Mouse (Mus musculus) ES-E14 (cell line): ENCODE results near the gene Uspl1. TPM values are rescaled to one million over a fixed set of nuclear protein-coding genes. Genes with fewer than 3 reads are reported as not detected.

Experiments
- DNase-seq: peaks from one replicate; pipeline ENCODE4 v3.0.0-alpha.2; 2013; ENCODE audit warnings: low read depth, low spot score
- H3K27ac ChIP-seq: 2 replicates; pipeline ENCODE4 v1.5.1; 2012; ENCODE audit warnings: low read depth, mild to moderate bottlenecking, low read length, moderate library complexity, mixed read lengths; ENCODE audit not compliant: poor library complexity, insufficient read depth, severe bottlenecking
- H3K36me3 ChIP-seq: 2 replicates; pipeline ENCODE4 v1.6.1; 2012; ENCODE audit warnings: mild to moderate bottlenecking, low read length, moderate library complexity, mixed read lengths; ENCODE audit not compliant: control insufficient read depth, poor library complexity, insufficient read depth, severe bottlenecking
- H3K4me1 ChIP-seq, 2 experiments: fragments of 150-350 bp in 1 of 2; sonication (generic) in 1 of 2; 2 replicates each; pipeline ENCODE4 v1.6.1; 2012; ENCODE audit warnings: low read length in 2 of 2, mild to moderate bottlenecking in 1 of 2, mixed read lengths in 1 of 2; ENCODE audit not compliant: control insufficient read depth in 2 of 2, insufficient read depth in 2 of 2, poor library complexity in 1 of 2
- H3K4me3 ChIP-seq, 2 experiments: fragments of 150-350 bp in 1 of 2; sonication (generic) in 1 of 2; 2 replicates each; pipeline ENCODE4 v1.5.1; 2012; ENCODE audit warnings: low read length in 2 of 2, low read depth in 1 of 2, mild to moderate bottlenecking in 1 of 2, mixed read lengths in 1 of 2; ENCODE audit not compliant: insufficient read depth in 1 of 2, poor library complexity in 1 of 2, severe bottlenecking in 1 of 2
- H3K9ac ChIP-seq: 2 replicates; pipeline ENCODE4 v1.6.1; 2012; ENCODE audit warnings: low read depth, mild to moderate bottlenecking, low read length, mixed read lengths; ENCODE audit not compliant: poor library complexity, insufficient read depth, severe bottlenecking
- H3K9me3 ChIP-seq: fragments of 150-350 bp; sonication (generic); 2 replicates; pipeline ENCODE4 v1.6.1; 2012; ENCODE audit warnings: low read depth, mild to moderate bottlenecking, low read length; ENCODE audit not compliant: control insufficient read depth, insufficient read depth
- CHD2 ChIP-seq: IDR thresholded peaks from 2 replicates; pipeline ENCODE4 v1.6.1; 2014; ENCODE audit warnings: mild to moderate bottlenecking, low read depth, low read length, inconsistent platforms
- HCFC1 ChIP-seq: IDR thresholded peaks from 2 replicates; pipeline ENCODE4 v1.6.1; 2012; ENCODE audit warnings: low read length, inconsistent platforms, borderline replicate concordance; ENCODE audit not compliant: insufficient read depth
- MAFK ChIP-seq: IDR thresholded peaks from 2 replicates; pipeline ENCODE4 v1.6.1; 2014; ENCODE audit warnings: mild to moderate bottlenecking, low read depth, low read length, inconsistent platforms; ENCODE audit not compliant: insufficient read depth
- ZC3H11A ChIP-seq: IDR thresholded peaks from 2 replicates; pipeline ENCODE4 v1.6.1; 2012; ENCODE audit warnings: low read depth, mild to moderate bottlenecking, inconsistent platforms, low read length, borderline replicate concordance
- ZNF384 ChIP-seq: IDR thresholded peaks from 2 replicates; pipeline ENCODE4 v1.6.1; 2012; ENCODE audit warnings: low read depth, low read length, inconsistent platforms
- in situ Hi-C, 2 experiments: fragments of 600-800 bp; cut with MboI; formaldehyde crosslinking; loops; one replicate each; pipeline ENCODE4 v1.15.1; 2025; ENCODE audit warnings: low sequenced_read_pairs in 2 of 2, inconsistent platforms in 1 of 2; ENCODE audit not compliant: unreplicated experiment in 2 of 2
- total RNA-seq: library from RNA; depleted of rRNA; stranded (reverse); fragments of 300-350 nt; gene quantifications from 2 replicates; pipeline ENCODE4 v1.2.3, GENCODE M21; 2012

The Uspl1 gene
- total RNA-seq, 1 experiment, result 108 TPM

DNA sequence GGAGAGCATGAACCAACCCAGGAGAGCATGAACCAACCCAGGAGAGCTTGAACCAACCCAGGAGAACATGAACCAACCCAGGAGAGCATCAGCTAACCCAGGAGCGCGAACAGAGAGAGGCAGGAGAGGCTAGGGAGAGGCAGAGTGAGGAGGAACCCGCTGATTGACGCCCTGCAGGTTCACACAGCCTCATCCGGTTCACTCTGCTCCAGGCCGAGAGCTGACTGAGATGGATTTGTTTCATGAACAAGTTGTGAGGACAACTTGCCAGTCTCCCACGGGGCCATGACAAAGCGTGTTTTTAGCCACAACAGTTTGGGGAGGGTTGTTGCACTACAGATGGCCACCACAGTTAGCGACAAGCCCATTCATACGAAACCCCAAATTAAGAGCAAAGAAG is 11.9 kb upstream of the Uspl1 start:
- no peak overlapping the region for H3K4me3 ChIP-seq
- no peak for DNase-seq
- no peaks in the 10 kb centered on the region for H3K9me3 ChIP-seq
- no peak overlapping the region for H3K27ac ChIP-seq
- in situ Hi-C loops, result no loop called here
- peaks cover 6 to 13% of the 10 kb centered on the region in 2 experiments; a peak in 2 of 4 replicates for H3K4me1 ChIP-seq
- no peak overlapping the region for H3K9ac ChIP-seq
- no peaks in the 10 kb centered on the region for H3K36me3 ChIP-seq
- TF ChIP-seq CHD2, result no peak

DNA sequence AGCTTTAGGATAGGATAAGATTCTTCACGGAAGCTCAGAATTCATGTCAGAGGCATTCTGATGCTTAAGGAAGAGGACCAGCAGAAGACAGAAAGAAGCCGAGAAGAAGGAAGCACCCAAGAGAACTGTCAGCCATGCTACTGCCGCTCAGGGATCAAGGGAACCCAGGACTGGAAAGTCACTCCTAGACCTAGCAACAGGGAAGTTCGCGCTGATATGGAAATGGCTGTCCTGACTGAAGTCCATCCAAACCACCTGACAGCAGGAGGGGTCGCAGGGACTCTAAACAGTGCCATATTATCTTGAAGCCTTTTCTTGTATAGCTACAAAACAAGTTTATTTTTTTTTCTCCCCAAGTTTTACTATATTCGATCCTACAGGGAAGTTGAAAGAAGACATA is 9.6 kb upstream of the Uspl1 start:
- in situ Hi-C loops, result no loop called here

DNA sequence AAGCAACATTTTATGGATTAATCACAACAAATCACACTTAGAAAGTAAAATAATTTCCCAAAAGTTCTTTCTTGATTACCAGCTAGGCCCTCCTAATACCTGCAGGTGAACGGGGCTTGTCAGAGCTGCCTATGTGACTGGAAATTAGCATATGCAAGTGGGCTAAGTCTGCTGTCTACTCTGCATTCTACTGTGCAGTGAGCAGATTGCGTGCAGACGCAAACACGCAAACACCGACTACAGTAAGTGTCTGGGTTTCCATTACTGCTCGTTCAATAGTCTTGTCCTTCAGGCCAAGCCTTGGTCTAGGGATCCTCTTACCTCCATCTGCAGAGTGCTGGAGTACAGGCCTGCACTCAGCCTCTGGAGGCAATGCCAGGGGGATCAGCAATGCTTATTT is 8.4 kb upstream of the Uspl1 start:
- Histone ChIP-seq H3K4me1 (peaks cover 4 to 17% of the 10 kb centered on the region in 2 experiments; a peak in 2 of 4 replicates), H3K9me3 (no peaks in the 10 kb centered on the region), H3K36me3 (no peaks in the 10 kb centered on the region; the same call in 1 of the 2 replicates), H3K9ac (no peak overlapping the region), H3K27ac (no peak overlapping the region), H3K4me3 (no peak overlapping the region)
- TF ChIP-seq ZC3H11A, result no peak
- TF ChIP-seq HCFC1, result no peak
- no peak for TF ChIP-seq CHD2
- no peak for TF ChIP-seq ZNF384
- TF ChIP-seq MAFK, result no peak
- no peak for DNase-seq
- in situ Hi-C loops, result no loop called here

More for the DNA sequence above, 9.6 kb upstream of the Uspl1 start:
- Histone ChIP-seq H3K4me3 (no peak overlapping the region), H3K27ac (no peak overlapping the region), H3K9me3 (no peaks in the 10 kb centered on the region), H3K9ac (no peak overlapping the region), H3K36me3 (no peaks in the 10 kb centered on the region), H3K4me1 (peaks cover 6 to 13% of the 10 kb centered on the region in 2 experiments; a peak in 2 of 4 replicates)
- DNase-seq, result no peak
- TF ChIP-seq CHD2, result no peak
- no peak for TF ChIP-seq MAFK
- no peak for TF ChIP-seq ZC3H11A
- no peak for TF ChIP-seq HCFC1
- no peak for TF ChIP-seq ZNF384

DNA sequence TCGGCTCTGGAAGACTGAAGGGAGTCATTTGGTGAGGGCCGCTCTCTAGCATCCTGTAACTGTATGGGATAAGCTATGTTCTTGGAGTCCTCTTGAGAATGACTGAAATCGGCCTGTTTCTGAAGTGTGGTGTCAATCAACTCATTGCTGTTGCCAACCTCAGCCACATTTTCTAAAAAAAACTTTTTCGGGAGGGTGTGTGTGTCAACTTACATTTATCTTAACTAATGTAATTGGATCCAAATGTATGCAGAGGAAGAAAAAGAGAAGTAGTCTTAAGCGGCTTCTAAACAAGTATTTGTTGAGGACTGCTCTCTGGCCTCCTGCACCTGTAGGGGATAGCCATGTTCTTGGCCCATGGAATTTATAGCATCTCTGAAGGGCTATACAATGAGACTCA is 6.1 kb upstream of the Uspl1 start:
- H3K9ac ChIP-seq, result no peak overlapping the region
- in situ Hi-C loops, result no loop called here
- no peak overlapping the region for H3K4me3 ChIP-seq
- H3K27ac ChIP-seq, result no peak overlapping the region
- TF ChIP-seq ZC3H11A, result no peak
- TF ChIP-seq CHD2, result no peak
- no peak for TF ChIP-seq MAFK
- TF ChIP-seq ZNF384, result no peak
- TF ChIP-seq HCFC1, result no peak
- DNase-seq, result no peak
- no peaks in the 10 kb centered on the region; the same call in 1 of the 2 replicates for H3K36me3 ChIP-seq
- peaks cover 3 to 12% of the 10 kb centered on the region in 2 experiments; a peak in 3 of 4 replicates for H3K4me1 ChIP-seq
- H3K9me3 ChIP-seq, result no peaks in the 10 kb centered on the region

GRCm38 (mm10) chr5:149179826-149180225 is 4.3 kb upstream of the Uspl1 start:
- H3K27ac ChIP-seq, result no peak overlapping the region; the same call in 1 of the 2 replicates
- H3K9me3 ChIP-seq, result no peaks in the 10 kb centered on the region
- H3K4me3 ChIP-seq, result peak overlapping the region in 1 of 2 experiments; percentile 28; a peak in 2 of 4 replicates
- in situ Hi-C loops, result no loop called here
- DNase-seq, result no peak
- TF ChIP-seq MAFK (no peak), CHD2 (no peak), ZC3H11A (no peak), ZNF384 (no peak), HCFC1 (no peak)
- no peaks in the 10 kb centered on the region; the same call in 1 of the 2 replicates for H3K36me3 ChIP-seq
- peak overlapping the region; percentile 38; the same call in 1 of the 2 replicates for H3K9ac ChIP-seq
- H3K4me1 ChIP-seq, result peaks cover 3 to 12% of the 10 kb centered on the region in 2 experiments; a peak in 3 of 4 replicates
